Comparison of ENCODE assay signal across 18 mouse cellular contexts in the genomic region with DNA sequence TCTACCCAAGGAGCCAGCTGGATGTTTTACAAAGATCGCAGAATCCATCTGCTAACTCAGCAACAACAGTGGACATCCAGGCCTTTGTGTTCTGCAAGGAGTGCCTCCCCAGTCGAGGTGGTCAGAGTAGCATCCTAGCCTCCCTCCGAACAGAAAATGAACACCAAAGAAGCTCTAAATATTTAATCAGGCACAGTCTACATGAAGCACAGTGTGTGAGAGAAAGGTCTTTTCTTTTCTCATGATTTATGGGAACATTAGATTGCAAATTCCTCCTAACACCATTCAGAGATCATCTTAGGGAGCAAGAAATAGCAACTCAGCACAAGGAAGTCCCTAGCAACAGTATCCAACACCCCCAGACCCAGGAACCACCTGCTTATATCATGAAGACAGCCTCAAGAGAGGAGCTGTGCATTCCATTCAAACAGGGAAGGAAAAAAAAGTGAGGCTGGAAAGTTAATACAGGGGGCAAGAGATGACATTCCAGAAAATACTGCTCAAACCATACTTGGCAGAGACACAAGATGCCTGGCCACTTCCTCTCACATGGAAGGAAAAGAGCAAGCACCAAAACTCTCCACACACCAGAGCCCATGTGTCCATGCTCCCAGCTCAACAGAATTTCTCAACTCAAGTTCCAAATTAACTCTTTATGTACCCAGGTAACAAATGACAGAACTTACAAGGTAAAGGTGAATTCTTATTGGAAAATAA. TPM values are rescaled to one million over a fixed set of nuclear protein-coding genes. Genes with fewer than 3 reads are reported as not detected.
DNase-seq lines count a peak whose midpoint lies in the region; ATAC-seq and TF ChIP-seq lines count a peak whose summit lies in the region.
"Had no signal": no experiment of that assay in that cellular context is flagged by ENCODE, and none has a peak within 500 bp of the region (broad histone marks: within the 10 kb centered on the region; RNA-seq: fewer than 3 reads in every experiment).

No protein-coding gene starts in this region.

- WGBS in hindbrain, embryonic 11.5 days: 61% methylated on average over 3 of the region's 3 CpGs
- 40% methylated on average over 3 of the region's 3 CpGs for WGBS in hindbrain, postnatal 0 days

- no peaks in the 10 kb centered on the region for H3K4me1 ChIP-seq in hindbrain, embryonic 11.5 days (replicated peaks; ENCODE audit: control insufficient read depth, insufficient read depth, low read length)
- H3K4me1 ChIP-seq in hindbrain, postnatal 0 days (ENCODE audit: insufficient read depth, low read length): peaks cover 4% of the 10 kb centered on the region

- H3K9me3 ChIP-seq in hindbrain, embryonic 11.5 days (ENCODE audit: control insufficient read depth, low read length): no peaks in the 10 kb centered on the region
- no peaks in the 10 kb centered on the region for H3K9me3 ChIP-seq in hindbrain, postnatal 0 days (ENCODE audit: low read length)
- H3K9me3 ChIP-seq: forebrain, embryonic 12.5 days; hindbrain, embryonic 10.5 days had no signal

- no peak overlapping the region for H3K4me3 ChIP-seq in hindbrain, embryonic 11.5 days (ENCODE audit: low read depth, low read length)
- H3K4me3 ChIP-seq in hindbrain, postnatal 0 days (ENCODE audit: low read length): no peak overlapping the region
- H3K4me3 ChIP-seq: forebrain, embryonic 12.5 days; hindbrain, embryonic 10.5 days had no signal

- H3K36me3 ChIP-seq in hindbrain, embryonic 11.5 days (ENCODE audit: control insufficient read depth, insufficient read depth, low read length): peaks cover 3% of the 10 kb centered on the region; the same call in 1 of the 2 replicates
- peaks cover 5% of the 10 kb centered on the region; the same call in 1 of the 2 replicates for H3K36me3 ChIP-seq in hindbrain, postnatal 0 days (ENCODE audit: insufficient read depth, low read length)

- no peak overlapping the region for H3K9ac ChIP-seq in hindbrain, embryonic 11.5 days (ENCODE audit: low read depth, low read length)
- no peak overlapping the region for H3K9ac ChIP-seq in hindbrain, postnatal 0 days (replicated peaks; ENCODE audit: low read length)
- H3K9ac ChIP-seq: forebrain, embryonic 12.5 days; liver, embryonic 14.5 days had no signal

- H3K27me3 ChIP-seq in hindbrain, embryonic 11.5 days (ENCODE audit: control insufficient read depth, insufficient read depth, low read length): no peaks in the 10 kb centered on the region
- no peaks in the 10 kb centered on the region for H3K27me3 ChIP-seq in hindbrain, postnatal 0 days (ENCODE audit: insufficient read depth, low read length)
- H3K27me3 ChIP-seq: forebrain, embryonic 12.5 days had no signal

- no peak for DNase-seq in hindbrain, embryonic 11.5 days (ENCODE audit: low spot score)
- no peak for DNase-seq in hindbrain, postnatal 0 days (ENCODE audit: low spot score)
- peak; percentile 21 for DNase-seq in kidney, postnatal 14 days
- DNase-seq in kidney, postnatal 4 days: no peak
- DNase-seq in Muller cell, postnatal 12 days (ENCODE audit: inconsistent ontology term): peak; percentile 38
- DNase-seq in mesoderm, embryonic 11.5 days (ENCODE audit: low read depth, low spot score): peak; percentile 44
- DNase-seq in thymus, adult 18-20 months: no peak
- DNase-seq in left cerebral cortex, adult 18-20 months (ENCODE audit: low spot score in 2 of 2): no peak
- DNase-seq: B cell, adult 2 months; cerebellum, adult 2 months; cerebellum, postnatal 36 days; midbrain, embryonic 14.5 days; right cerebral cortex, postnatal 4 days had no signal

- TF ChIP-seq CTCF in hindbrain, postnatal 0 days (IDR thresholded peaks at IDR 0.05; ENCODE audit: low read depth): no peak

- ATAC-seq in hindbrain, embryonic 11.5 days (ENCODE audit: low FRiP score): peak; percentile 48; the same call in 1 of the 2 replicates
- no peak for ATAC-seq in hindbrain, postnatal 0 days
- ATAC-seq: intestine, postnatal 0 days; lung, postnatal 0 days had no signal

- H3K4me2 ChIP-seq in hindbrain, embryonic 11.5 days (replicated peaks; ENCODE audit: low read depth, low read length): no peak overlapping the region
- no peak overlapping the region for H3K4me2 ChIP-seq in hindbrain, postnatal 0 days (ENCODE audit: low read depth, low read length)
- H3K4me2 ChIP-seq: forebrain, embryonic 12.5 days had no signal

- H3K27ac ChIP-seq in hindbrain, embryonic 11.5 days (ENCODE audit: low read depth, low read length): no peak overlapping the region
- no peak overlapping the region for H3K27ac ChIP-seq in hindbrain, postnatal 0 days
- H3K27ac ChIP-seq: forebrain, embryonic 12.5 days; hindbrain, embryonic 10.5 days; liver, embryonic 14.5 days had no signal

RNA-seq across cellular contexts. Expression of gene Tmtc4, which starts 8.8 kb away (rescaled TPM):
- 40.0 and 43.5 TPM in 2 replicates for polyA plus RNA-seq in hindbrain, embryonic 11.5 days (2014; fragmentation: Nextera tagmentation; extraction: Ambion mirVana)
- 27.6 and 105 TPM in 2 replicates for total RNA-seq in hindbrain, postnatal 0 days (2014; rRNA removed)
- 30.4 and 31.1 TPM in 2 replicates for polyA plus RNA-seq in hindbrain, postnatal 0 days (2015; fragmentation: Nextera tagmentation; extraction: Ambion mirVana)
- total RNA-seq in left cerebral cortex, adult 18-20 months (2021): 10 to 100 TPM; 19.9 to 20.9 TPM

Comparison
In these comparisons a context has a peak if more than half of its experiments do, and no peak if none do; other contexts are left out.
1. DNase-seq: peak in kidney, postnatal 14 days (single experiment), Muller cell, postnatal 12 days (single experiment) and mesoderm, embryonic 11.5 days (single experiment); none in hindbrain, embryonic 11.5 days (single experiment), hindbrain, postnatal 0 days (single experiment), kidney, postnatal 4 days (0 of 2), thymus, adult 18-20 months (0 of 2) and left cerebral cortex, adult 18-20 months (0 of 2).